Mouse (Mus musculus) thymus, adult 2 months (tissue): ENCODE results near the gene Bahcc1.

Experiments
- CTCF ChIP-seq: fragments of 200-500 bp; IDR thresholded peaks from 2 replicates; pipeline ENCODE4 v1.5.1; 2012; ENCODE audit warnings: mild to moderate bottlenecking, control low read depth, low read length, moderate library complexity, borderline replicate concordance; ENCODE audit not compliant: control insufficient read depth, poor library complexity, insufficient read depth; ENCODE audit errors: extremely low read depth
- POLR2A ChIP-seq: fragments of 200-500 bp; IDR thresholded peaks from 2 replicates; pipeline ENCODE4 v1.6.1; 2012; ENCODE audit warnings: mild to moderate bottlenecking, low read length, control low read depth, moderate library complexity; ENCODE audit not compliant: control insufficient read depth, poor library complexity, insufficient read depth; ENCODE audit errors: extremely low read depth

GRCm38 (mm10) chr11:120254420-120254819 lies 21.7 kb downstream of the Bahcc1 start:
- no peak for TF ChIP-seq CTCF
- TF ChIP-seq POLR2A, result no peak
